Mouse (Mus musculus) macrophage (primary cell): ENCODE results near the gene Aldh1l1. TPM values are rescaled to one million over a fixed set of nuclear protein-coding genes. Genes with fewer than 3 reads are reported as not detected.

Source experiments
- H3K27ac ChIP-seq: fragments of 350-480 bp; formaldehyde crosslinking; 2 replicates; pipeline ENCODE4 v1.9.0; 2021
- H3K36me3 ChIP-seq: fragments of 350-480 bp; formaldehyde crosslinking; 2 replicates; pipeline ENCODE4 v1.9.0; 2021; ENCODE audit errors: inconsistent target
- H3K4me3 ChIP-seq: fragments of 350-480 bp; formaldehyde crosslinking; 2 replicates; pipeline ENCODE4 v1.9.0; 2021; ENCODE audit errors: inconsistent target
- H3K79me2 ChIP-seq: fragments of 350-480 bp; formaldehyde crosslinking; 2 replicates; pipeline ENCODE4 v1.9.0; 2021; ENCODE audit errors: inconsistent target
- WGBS: methylation state at CpG from one replicate; pipeline ENCODE4 v1.1.7; 2026; ENCODE audit warnings: inconsistent platforms; ENCODE audit not compliant: missing documents; 5-methylcytosine and 5-hydroxymethylcytosine counted together
- polyA plus RNA-seq: library from polyadenylated mRNA; stranded (reverse); fragments of 250-400 nt; gene quantifications from 3 replicates; pipeline ENCODE4 v1.2.4, GENCODE M21; 2018; ENCODE audit warnings: inconsistent platforms

Gene Aldh1l1
- polyA plus RNA-seq, 1 experiment from 2014 or later = 9.4 TPM

- H3K36me3 ChIP-seq = no peaks in the 10 kb centered on the region
- no peak overlapping the region for H3K4me3 ChIP-seq
- H3K27ac ChIP-seq = no peak overlapping the region
- 71% methylated on average over 3 of the region's 3 CpGs for WGBS
- H3K79me2 ChIP-seq = no peaks in the 10 kb centered on the region
Measured at GRCm38 (mm10) chr6:90484249-90484648, 2.0 kb upstream of the Aldh1l1 start.

- H3K36me3 ChIP-seq = no peaks in the 10 kb centered on the region
- no peaks in the 10 kb centered on the region for H3K79me2 ChIP-seq
- WGBS = 77% methylated on average over 5 of the region's 5 CpGs
- H3K27ac ChIP-seq = no peak overlapping the region
- no peak overlapping the region for H3K4me3 ChIP-seq
Measured at GRCm38 (mm10) chr6:90484876-90485275, 1.4 kb upstream of the Aldh1l1 start.

- Histone ChIP-seq H3K4me3 (no peak overlapping the region), H3K27ac (no peak overlapping the region), H3K79me2 (no peaks in the 10 kb centered on the region), H3K36me3 (no peaks in the 10 kb centered on the region)
- 100% methylated on average over 1 of the region's 1 CpGs for WGBS
Measured at GRCm38 (mm10) chr6:90487531-90487930, 1.3 kb downstream of the Aldh1l1 start.

GRCm38 (mm10) chr6:90489532-90489931 is 3.3 kb downstream of the Aldh1l1 start:
- Histone ChIP-seq H3K27ac (no peak overlapping the region), H3K36me3 (no peaks in the 10 kb centered on the region), H3K4me3 (no peak overlapping the region), H3K79me2 (no peaks in the 10 kb centered on the region)
- WGBS = 80% methylated on average over 3 of the region's 3 CpGs

GRCm38 (mm10) chr6:90490976-90491375 is 4.7 kb downstream of the Aldh1l1 start:
- Histone ChIP-seq H3K27ac (no peak overlapping the region), H3K36me3 (no peaks in the 10 kb centered on the region), H3K79me2 (no peaks in the 10 kb centered on the region), H3K4me3 (no peak overlapping the region)
- WGBS = 94% methylated on average over 2 of the region's 2 CpGs

GRCm38 (mm10) chr6:90491956-90492744 is 5.9 kb downstream of the Aldh1l1 start:
- no peak overlapping the region for H3K27ac ChIP-seq
- 78% methylated on average over 10 of the region's 10 CpGs for WGBS
- H3K36me3 ChIP-seq = no peaks in the 10 kb centered on the region
- no peaks in the 10 kb centered on the region for H3K79me2 ChIP-seq
- H3K4me3 ChIP-seq = no peak overlapping the region

- WGBS = 11% methylated on average over 3 of the region's 3 CpGs
- Histone ChIP-seq H3K79me2 (no peaks in the 10 kb centered on the region), H3K4me3 (no peak overlapping the region), H3K36me3 (no peaks in the 10 kb centered on the region), H3K27ac (no peak overlapping the region)
Measured at GRCm38 (mm10) chr6:90494155-90494554, 7.9 kb downstream of the Aldh1l1 start.

- H3K4me3 ChIP-seq = no peak overlapping the region
- H3K27ac ChIP-seq = no peak overlapping the region
- no peaks in the 10 kb centered on the region for H3K36me3 ChIP-seq
- 95% methylated on average over 3 of the region's 3 CpGs for WGBS
- no peaks in the 10 kb centered on the region for H3K79me2 ChIP-seq
Measured at GRCm38 (mm10) chr6:90494566-90494965, 8.3 kb downstream of the Aldh1l1 start.

GRCm38 (mm10) chr6:90495282-90495912 is 9.2 kb downstream of the Aldh1l1 start:
- Histone ChIP-seq H3K79me2 (no peaks in the 10 kb centered on the region), H3K4me3 (no peak overlapping the region), H3K36me3 (no peaks in the 10 kb centered on the region), H3K27ac (no peak overlapping the region)
- 92% methylated on average over 7 of the region's 7 CpGs for WGBS

GRCm38 (mm10) chr6:90496217-90496616 is 10.0 kb downstream of the Aldh1l1 start:
- no peak overlapping the region for H3K4me3 ChIP-seq
- no peaks in the 10 kb centered on the region for H3K79me2 ChIP-seq
- 76% methylated on average over 3 of the region's 3 CpGs for WGBS

GRCm38 (mm10) chr6:90499509-90499908 is 13.3 kb downstream of the Aldh1l1 start:
- Histone ChIP-seq H3K36me3 (no peaks in the 10 kb centered on the region), H3K4me3 (no peak overlapping the region), H3K27ac (no peak overlapping the region), H3K79me2 (no peaks in the 10 kb centered on the region)
- 91% methylated on average over 4 of the region's 4 CpGs for WGBS

More at GRCm38 (mm10) chr6:90496217-90496616, 10.0 kb downstream of the Aldh1l1 start:
- no peak overlapping the region for H3K27ac ChIP-seq
- H3K36me3 ChIP-seq = no peaks in the 10 kb centered on the region

GRCm38 (mm10) chr6:90501222-90501940 is 15.2 kb downstream of the Aldh1l1 start:
- Histone ChIP-seq H3K79me2 (no peaks in the 10 kb centered on the region), H3K4me3 (no peak overlapping the region), H3K36me3 (no peaks in the 10 kb centered on the region), H3K27ac (no peak overlapping the region)
- WGBS = 65% methylated on average over 8 of the region's 8 CpGs

- Histone ChIP-seq H3K79me2 (no peaks in the 10 kb centered on the region), H3K4me3 (no peak overlapping the region), H3K27ac (no peak overlapping the region), H3K36me3 (no peaks in the 10 kb centered on the region)
- 87% methylated on average over 6 of the region's 6 CpGs for WGBS
Measured at GRCm38 (mm10) chr6:90505906-90506305, 19.7 kb downstream of the Aldh1l1 start.

- no peak overlapping the region for H3K27ac ChIP-seq
- WGBS = 80% methylated on average over 16 of the region's 16 CpGs
- H3K79me2 ChIP-seq = no peaks in the 10 kb centered on the region
- no peak overlapping the region for H3K4me3 ChIP-seq
- no peaks in the 10 kb centered on the region for H3K36me3 ChIP-seq
Measured at GRCm38 (mm10) chr6:90506673-90507311, 20.6 kb downstream of the Aldh1l1 start.
